Mouse (Mus musculus): ENCODE measurements around the gene Dnm3. TPM values are rescaled to one million over a fixed set of nuclear protein-coding genes. Genes with fewer than 3 reads are reported as not detected.

Gene Dnm3
- polyA plus RNA-seq (2015; fragmentation: Nextera tagmentation; extraction: Ambion mirVana): 54.8 and 61.4 TPM in 2 replicates

GRCm38 (mm10) chr1:162477246-162478209 is at the start of gene Dnm3:
Gene Dnm3, minus strand, starts transcription at chr1:162478034.

GRCm38 (mm10) chr1:161979536-161979935 is 498.3 kb downstream of the Dnm3 start, which contains the start of gene 4930558K02Rik:
Gene 4930558K02Rik, minus strand, starts transcription at chr1:161979636.

GRCm38 (mm10) chr1:161968589-161969407 is 509.0 kb downstream of the Dnm3 start, which contains the start of gene Pigc:
Gene Pigc, plus strand, starts transcription at chr1:161969186.

MicroRNAs encoded within 50 kb of the gene (microRNA counts, 519-probe panel; counts per million panel counts)
- microRNA mmu-miR-199a-3p (5,622 counts per million, percentile 74 among the panel's probes with 10 or more counts), microRNA mmu-miR-199a-5p (5,510 counts per million, percentile 71 among the panel's probes with 10 or more counts), microRNA mmu-miR-214 (40.5 counts per million)

Small RNA genes within 50 kb of the gene (microRNA-seq; reads per million reads assigned to microRNA genes)
- gene Mir199a-2 (18.9 reads per million, percentile 25 among the genes with 10 or more reads in this experiment), gene Mir214 (596 reads per million, percentile 70 among the genes with 10 or more reads in this experiment)

Other genes starting within 250 kb of the Dnm3 start
- 11.4 and 13.7 TPM in 2 replicates for gene Mettl13, start 70.5 kb upstream of the Dnm3 start, polyA plus RNA-seq (2015; fragmentation: Nextera tagmentation; extraction: Ambion mirVana)
- gene Vamp4, start 92.5 kb upstream of the Dnm3 start, polyA plus RNA-seq (2015; fragmentation: Nextera tagmentation; extraction: Ambion mirVana): 81.4 and 85.3 TPM in 2 replicates
- 0.23 and 0.32 TPM in 2 replicates for gene Myoc, start 161.1 kb upstream of the Dnm3 start, polyA plus RNA-seq (2015; fragmentation: Nextera tagmentation; extraction: Ambion mirVana)
- gene Myocos, start 180.2 kb upstream of the Dnm3 start, polyA plus RNA-seq (2015; fragmentation: Nextera tagmentation; extraction: Ambion mirVana): not detected in 2 replicates

All from neural tube, postnatal 0 days (tissue).